Mouse (Mus musculus): ENCODE measurements around the gene Ramp1. TPM values are rescaled to one million over a fixed set of nuclear protein-coding genes. Genes with fewer than 3 reads are reported as not detected.

The Ramp1 gene
- polyA plus RNA-seq, 1 experiment from 2014 or later, result 8.6 TPM

DNA sequence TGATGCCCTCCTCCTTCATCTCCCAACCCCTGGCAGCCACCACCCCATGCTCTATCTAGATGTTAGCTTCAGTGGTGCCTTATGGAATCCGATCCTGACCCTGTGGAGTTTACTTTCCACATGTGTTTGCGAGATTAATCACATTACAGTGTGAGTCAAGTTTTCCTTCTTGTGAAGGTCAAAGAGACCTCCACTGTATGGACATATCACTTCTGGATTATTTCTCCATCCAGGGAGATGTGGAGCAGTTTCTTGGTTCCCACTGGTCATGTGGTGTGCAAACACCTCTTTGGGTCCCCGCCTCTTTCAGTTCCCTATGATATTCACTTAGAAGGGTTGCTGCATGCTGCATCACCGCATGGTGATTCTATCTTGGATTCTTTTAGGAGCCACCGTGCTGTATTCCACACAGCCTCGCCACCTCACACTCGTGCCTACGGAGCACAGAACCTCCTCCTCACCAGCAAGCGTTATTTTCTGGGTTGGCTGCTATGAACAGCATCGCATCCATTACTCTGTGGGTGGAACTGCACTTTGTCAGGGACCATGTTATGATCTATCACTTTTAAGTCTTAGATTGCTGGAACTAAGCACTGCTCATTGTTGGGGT lies 9.3 kb downstream of the Ramp1 start:
- Histone ChIP-seq H3K4me1 (ENCODE audit: control insufficient read depth, insufficient read depth, low read length) (no peaks in the 10 kb centered on the region), H3K9ac (ENCODE audit: low read length) (no peak overlapping the region), H3K4me2 (ENCODE audit: low read depth, low read length) (no peak overlapping the region), H3K36me3 (ENCODE audit: control insufficient read depth, insufficient read depth, low read length) (no peaks in the 10 kb centered on the region), H3K9me3 (replicated peaks; ENCODE audit: control insufficient read depth, low read length) (no peaks in the 10 kb centered on the region), H3K4me3 (replicated peaks; ENCODE audit: low read length) (no peak overlapping the region), H3K27ac (ENCODE audit: low read length) (no peak overlapping the region), H3K27me3 (ENCODE audit: control insufficient read depth, insufficient read depth, low read length) (no peaks in the 10 kb centered on the region)
- no peak for ATAC-seq (ENCODE audit: insufficient read depth, low FRiP score)
- 83% methylated on average over 10 of the region's 10 CpGs for WGBS

DNA sequence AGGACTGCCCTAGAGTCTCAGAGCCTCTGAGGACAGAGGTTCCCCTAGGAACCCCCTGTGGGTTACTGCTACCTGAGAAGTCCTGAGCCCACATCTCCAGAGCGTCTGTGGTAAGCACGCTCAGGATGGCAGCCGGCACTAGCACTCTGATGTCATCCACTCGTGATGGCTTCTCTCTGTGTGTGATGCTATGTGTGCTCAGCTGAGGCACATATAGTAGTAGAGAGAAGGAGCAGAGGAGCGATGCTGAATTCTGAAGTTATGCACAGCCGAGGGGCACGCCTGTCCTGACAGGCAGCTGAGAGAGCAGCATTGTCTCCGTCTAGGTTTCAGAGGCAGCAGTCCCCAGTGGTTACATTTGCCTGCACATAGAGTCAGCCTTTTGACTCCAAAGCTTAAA lies 12.6 kb downstream of the Ramp1 start:
- H3K9ac ChIP-seq (ENCODE audit: low read length), result no peak overlapping the region
- H3K27me3 ChIP-seq (ENCODE audit: control insufficient read depth, insufficient read depth, low read length), result no peaks in the 10 kb centered on the region
- no peak for ATAC-seq (ENCODE audit: insufficient read depth, low FRiP score)
- H3K36me3 ChIP-seq (ENCODE audit: control insufficient read depth, insufficient read depth, low read length), result no peaks in the 10 kb centered on the region
- 66% methylated on average over 8 of the region's 8 CpGs for WGBS
- H3K4me3 ChIP-seq (replicated peaks; ENCODE audit: low read length), result no peak overlapping the region
- no peak overlapping the region for H3K4me2 ChIP-seq (ENCODE audit: low read depth, low read length)
- H3K27ac ChIP-seq (ENCODE audit: low read length), result no peak overlapping the region
- H3K9me3 ChIP-seq (replicated peaks; ENCODE audit: control insufficient read depth, low read length), result no peaks in the 10 kb centered on the region
- no peaks in the 10 kb centered on the region for H3K4me1 ChIP-seq (ENCODE audit: control insufficient read depth, insufficient read depth, low read length)

- no peaks in the 10 kb centered on the region for H3K4me1 ChIP-seq (ENCODE audit: control insufficient read depth, insufficient read depth, low read length)
- no peaks in the 10 kb centered on the region for H3K36me3 ChIP-seq (ENCODE audit: control insufficient read depth, insufficient read depth, low read length)
- H3K4me2 ChIP-seq (ENCODE audit: low read depth, low read length), result no peak overlapping the region
- H3K9me3 ChIP-seq (replicated peaks; ENCODE audit: control insufficient read depth, low read length), result no peaks in the 10 kb centered on the region
- ATAC-seq (ENCODE audit: insufficient read depth, low FRiP score), result no peak
- no peak overlapping the region for H3K4me3 ChIP-seq (replicated peaks; ENCODE audit: low read length)
- no peaks in the 10 kb centered on the region for H3K27me3 ChIP-seq (ENCODE audit: control insufficient read depth, insufficient read depth, low read length)
- no peak overlapping the region for H3K9ac ChIP-seq (ENCODE audit: low read length)
- WGBS, result 81% methylated on average over 4 of the region's 4 CpGs
- H3K27ac ChIP-seq (ENCODE audit: low read length), result no peak overlapping the region
These were observed 13.6 kb downstream of the Ramp1 start for GRCm38 (mm10) chr1:91193242-91193641.

- no peak overlapping the region for H3K27ac ChIP-seq (ENCODE audit: low read length)
- H3K4me1 ChIP-seq (ENCODE audit: control insufficient read depth, insufficient read depth, low read length), result no peaks in the 10 kb centered on the region
- no peak overlapping the region for H3K4me3 ChIP-seq (replicated peaks; ENCODE audit: low read length)
- no peaks in the 10 kb centered on the region for H3K36me3 ChIP-seq (ENCODE audit: control insufficient read depth, insufficient read depth, low read length)
- no peak overlapping the region for H3K9ac ChIP-seq (ENCODE audit: low read length)
- H3K9me3 ChIP-seq (replicated peaks; ENCODE audit: control insufficient read depth, low read length), result no peaks in the 10 kb centered on the region
- 82% methylated on average over 4 of the region's 4 CpGs for WGBS
- ATAC-seq (ENCODE audit: insufficient read depth, low FRiP score), result no peak
- H3K27me3 ChIP-seq (ENCODE audit: control insufficient read depth, insufficient read depth, low read length), result no peaks in the 10 kb centered on the region
- H3K4me2 ChIP-seq (ENCODE audit: low read depth, low read length), result no peak overlapping the region
These were observed 14.1 kb downstream of the Ramp1 start for GRCm38 (mm10) chr1:91193680-91194079.

GRCm38 (mm10) chr1:91199793-91200192 lies 20.2 kb downstream of the Ramp1 start:
- Histone ChIP-seq H3K4me1 (ENCODE audit: control insufficient read depth, insufficient read depth, low read length) (no peaks in the 10 kb centered on the region), H3K9me3 (replicated peaks; ENCODE audit: control insufficient read depth, low read length) (no peaks in the 10 kb centered on the region), H3K4me3 (replicated peaks; ENCODE audit: low read length) (no peak overlapping the region), H3K4me2 (ENCODE audit: low read depth, low read length) (no peak overlapping the region), H3K27ac (ENCODE audit: low read length) (no peak overlapping the region), H3K36me3 (ENCODE audit: control insufficient read depth, insufficient read depth, low read length) (no peaks in the 10 kb centered on the region), H3K27me3 (ENCODE audit: control insufficient read depth, insufficient read depth, low read length) (no peaks in the 10 kb centered on the region), H3K9ac (ENCODE audit: low read length) (no peak overlapping the region)
- 86% methylated on average over 10 of the region's 10 CpGs for WGBS
- ATAC-seq (ENCODE audit: insufficient read depth, low FRiP score), result no peak

- WGBS, result 59% methylated on average over 3 of the region's 3 CpGs
- H3K9ac ChIP-seq (ENCODE audit: low read length), result no peak overlapping the region
- H3K4me1 ChIP-seq (ENCODE audit: control insufficient read depth, insufficient read depth, low read length), result no peaks in the 10 kb centered on the region
- H3K4me3 ChIP-seq (replicated peaks; ENCODE audit: low read length), result no peak overlapping the region
- H3K9me3 ChIP-seq (replicated peaks; ENCODE audit: control insufficient read depth, low read length), result no peaks in the 10 kb centered on the region
- H3K27me3 ChIP-seq (ENCODE audit: control insufficient read depth, insufficient read depth, low read length), result no peaks in the 10 kb centered on the region
- H3K4me2 ChIP-seq (ENCODE audit: low read depth, low read length), result no peak overlapping the region
- H3K36me3 ChIP-seq (ENCODE audit: control insufficient read depth, insufficient read depth, low read length), result no peaks in the 10 kb centered on the region
- H3K27ac ChIP-seq (ENCODE audit: low read length), result no peak overlapping the region
- ATAC-seq (ENCODE audit: insufficient read depth, low FRiP score), result no peak
These were observed 21.5 kb downstream of the Ramp1 start for GRCm38 (mm10) chr1:91201122-91201521.

DNA sequence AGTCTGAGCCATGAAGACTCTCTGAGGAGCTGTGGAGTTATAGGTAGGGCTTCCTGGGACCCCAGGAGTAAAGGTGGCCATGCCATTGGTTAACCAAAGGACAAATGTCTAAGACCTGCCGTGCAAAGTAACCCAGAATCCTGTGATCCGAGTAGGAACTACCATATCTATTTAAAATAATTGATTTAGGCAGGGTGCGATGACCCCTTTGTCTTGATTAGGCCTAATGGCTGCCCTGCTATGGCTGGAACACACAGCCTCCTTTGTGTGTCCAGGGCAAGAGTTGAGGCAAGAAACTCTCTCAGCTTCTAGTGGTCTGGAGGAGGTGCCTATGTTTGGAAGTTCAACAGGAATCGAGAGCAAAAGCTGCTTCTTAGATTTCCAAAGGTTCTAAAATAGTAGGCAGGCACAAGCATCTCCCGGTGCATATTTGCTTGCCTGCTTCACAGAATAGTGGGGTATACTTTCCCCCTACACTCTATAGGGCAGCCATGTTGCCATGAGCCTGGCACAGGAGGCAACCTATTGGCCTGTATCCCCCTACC lies 24.7 kb downstream of the Ramp1 start:
- ATAC-seq (ENCODE audit: insufficient read depth, low FRiP score), result no peak
- no peak overlapping the region for H3K9ac ChIP-seq (ENCODE audit: low read length)
- H3K27me3 ChIP-seq (ENCODE audit: control insufficient read depth, insufficient read depth, low read length), result no peaks in the 10 kb centered on the region
- no peak overlapping the region for H3K4me3 ChIP-seq (replicated peaks; ENCODE audit: low read length)
- H3K4me1 ChIP-seq (ENCODE audit: control insufficient read depth, insufficient read depth, low read length), result no peaks in the 10 kb centered on the region
- H3K9me3 ChIP-seq (replicated peaks; ENCODE audit: control insufficient read depth, low read length), result no peaks in the 10 kb centered on the region
- H3K36me3 ChIP-seq (ENCODE audit: control insufficient read depth, insufficient read depth, low read length), result no peaks in the 10 kb centered on the region
- no peak overlapping the region for H3K4me2 ChIP-seq (ENCODE audit: low read depth, low read length)
- H3K27ac ChIP-seq (ENCODE audit: low read length), result no peak overlapping the region
- 75% methylated on average over 5 of the region's 5 CpGs for WGBS

DNA sequence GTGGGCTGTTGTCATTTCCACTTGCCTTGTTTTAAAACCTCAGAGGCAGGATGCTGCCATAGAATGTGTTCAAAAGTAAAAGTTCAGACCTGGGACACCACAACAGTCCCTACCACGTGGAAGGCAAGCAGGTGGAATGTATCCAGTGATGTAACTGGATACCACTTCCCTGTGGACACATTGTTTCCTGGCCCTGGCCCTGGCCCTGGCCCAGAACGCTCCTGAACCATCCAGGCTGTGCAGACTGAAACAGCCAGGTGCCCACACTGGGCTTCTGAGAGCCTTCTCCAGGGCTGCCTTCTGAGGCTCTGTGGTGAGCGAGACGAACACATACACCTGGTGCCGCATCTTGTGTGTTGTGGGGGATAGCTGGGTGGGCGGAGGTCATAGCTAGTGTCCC lies 26.0 kb downstream of the Ramp1 start:
- no peak overlapping the region for H3K4me2 ChIP-seq (ENCODE audit: low read depth, low read length)
- no peaks in the 10 kb centered on the region for H3K27me3 ChIP-seq (ENCODE audit: control insufficient read depth, insufficient read depth, low read length)
- 71% methylated on average over 6 of the region's 6 CpGs for WGBS
- no peak overlapping the region for H3K9ac ChIP-seq (ENCODE audit: low read length)
- H3K36me3 ChIP-seq (ENCODE audit: control insufficient read depth, insufficient read depth, low read length), result no peaks in the 10 kb centered on the region
- no peak for ATAC-seq (ENCODE audit: insufficient read depth, low FRiP score)
- H3K4me3 ChIP-seq (replicated peaks; ENCODE audit: low read length), result no peak overlapping the region
- no peak overlapping the region for H3K27ac ChIP-seq (ENCODE audit: low read length)
- no peaks in the 10 kb centered on the region for H3K4me1 ChIP-seq (ENCODE audit: control insufficient read depth, insufficient read depth, low read length)
- no peaks in the 10 kb centered on the region for H3K9me3 ChIP-seq (replicated peaks; ENCODE audit: control insufficient read depth, low read length)

DNA sequence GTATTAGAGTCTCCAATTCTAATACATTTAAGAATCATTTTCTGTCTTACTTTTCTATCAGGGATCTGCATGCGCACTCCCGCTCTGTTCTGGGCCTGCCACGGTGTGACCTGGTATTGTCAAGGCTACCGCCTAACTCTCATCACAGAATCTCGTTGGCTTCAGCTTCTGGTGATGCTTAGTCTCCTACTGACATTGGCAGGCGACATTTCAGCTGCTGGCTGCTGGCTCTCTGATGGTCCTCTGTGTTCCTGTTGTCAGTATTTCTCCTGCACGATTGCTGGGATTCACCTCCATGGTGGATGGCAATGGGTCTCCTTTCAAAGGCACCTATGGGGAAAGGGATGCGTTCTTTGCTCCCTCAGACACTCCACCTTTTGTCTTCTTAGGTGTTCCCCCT lies 26.7 kb downstream of the Ramp1 start:
- no peak overlapping the region for H3K27ac ChIP-seq (ENCODE audit: low read length)
- no peak overlapping the region for H3K4me3 ChIP-seq (replicated peaks; ENCODE audit: low read length)
- H3K4me2 ChIP-seq (ENCODE audit: low read depth, low read length), result no peak overlapping the region
- H3K9me3 ChIP-seq (replicated peaks; ENCODE audit: control insufficient read depth, low read length), result no peaks in the 10 kb centered on the region
- no peak for ATAC-seq (ENCODE audit: insufficient read depth, low FRiP score)
- H3K27me3 ChIP-seq (ENCODE audit: control insufficient read depth, insufficient read depth, low read length), result no peaks in the 10 kb centered on the region
- H3K36me3 ChIP-seq (ENCODE audit: control insufficient read depth, insufficient read depth, low read length), result no peaks in the 10 kb centered on the region
- no peaks in the 10 kb centered on the region for H3K4me1 ChIP-seq (ENCODE audit: control insufficient read depth, insufficient read depth, low read length)
- WGBS, result 79% methylated on average over 8 of the region's 8 CpGs
- no peak overlapping the region for H3K9ac ChIP-seq (ENCODE audit: low read length)
